Mouse (Mus musculus) intestine, embryonic 15.5 days (tissue): Measurements from ENCODE around the gene Kpna3. TPM values are rescaled to one million over a fixed set of nuclear protein-coding genes. Genes with fewer than 3 reads are reported as not detected.
A peak's percentile ranks its signal among the peaks of the same experiment; 100 is the strongest.

ENCODE experiments used
- ATAC-seq: fragments of 200-750 bp; cut with Nextera tagmentation; 2 replicates; pipeline ENCODE4 v1.8.0; 2017; ENCODE audit warnings: moderate TSS enrichment, moderate library complexity
- H3K27ac ChIP-seq: fragments of 300-500 bp; sonication (generic); 2 replicates; pipeline ENCODE4 v1.5.1; 2015; ENCODE audit warnings: mild to moderate bottlenecking, inconsistent platforms
- H3K27me3 ChIP-seq: fragments of 300-500 bp; sonication (generic); replicated peaks from 2 replicates; pipeline ENCODE4 v1.6.1; 2015; ENCODE audit warnings: inconsistent platforms
- H3K36me3 ChIP-seq: fragments of 300-500 bp; sonication (generic); 2 replicates; pipeline ENCODE4 v1.6.1; 2015; ENCODE audit warnings: inconsistent platforms
- H3K4me1 ChIP-seq: fragments of 300-500 bp; sonication (generic); replicated peaks from 2 replicates; pipeline ENCODE4 v1.6.1; 2015; ENCODE audit warnings: inconsistent platforms
- H3K4me2 ChIP-seq: fragments of 300-500 bp; sonication (generic); replicated peaks from 2 replicates; pipeline ENCODE4 v1.6.1; 2015; ENCODE audit warnings: mild to moderate bottlenecking, inconsistent platforms
- H3K4me3 ChIP-seq: fragments of 300-500 bp; sonication (generic); replicated peaks from 2 replicates; pipeline ENCODE4 v1.5.1; 2015; ENCODE audit warnings: inconsistent platforms
- H3K9ac ChIP-seq: fragments of 300-500 bp; sonication (generic); 2 replicates; pipeline ENCODE4 v1.6.1; 2015; ENCODE audit warnings: inconsistent platforms
- H3K9me3 ChIP-seq: fragments of 300-500 bp; sonication (generic); 2 replicates; pipeline ENCODE4 v1.6.1; 2016; ENCODE audit warnings: inconsistent platforms
- WGBS: fragments of 180-500 bp; shearing (Covaris S2); methylation state at CpG from one replicate; pipeline ENCODE4 v1.1.7; 2015; 5-methylcytosine and 5-hydroxymethylcytosine counted together
- polyA plus RNA-seq: library from polyadenylated mRNA; unstranded; fragments of >200 nt; fragmentation: Nextera tagmentation; extraction: Ambion mirVana; gene quantifications from 2 replicates; pipeline ENCODE4 v1.2.1, GENCODE M21; 2015

The Kpna3 gene
- polyA plus RNA-seq, 1 experiment from 2014 or later: 47.1 TPM

DNA sequence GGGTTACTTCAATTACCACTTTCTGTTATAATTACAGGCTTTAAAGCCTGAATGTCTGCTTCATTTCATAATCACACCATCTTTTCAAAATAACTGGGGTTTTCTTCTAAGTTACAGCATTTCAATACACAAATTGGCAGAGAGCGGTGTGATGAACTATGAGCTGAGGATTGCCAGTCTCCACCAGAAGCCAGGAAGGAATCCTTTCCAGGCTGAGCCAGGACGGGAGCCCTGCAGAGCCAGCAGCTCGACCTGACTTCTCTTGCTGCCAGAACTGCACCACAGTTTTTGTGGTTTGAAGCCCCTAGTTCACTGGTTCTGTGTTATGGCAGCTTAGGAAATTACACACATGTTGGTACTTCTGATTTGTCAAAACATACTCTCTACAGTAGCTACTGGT, 75.0 kb downstream of the Kpna3 start:
- 84% methylated on average over 3 of the region's 3 CpGs for WGBS
- ATAC-seq: no peak
- no peak overlapping the region for H3K27ac ChIP-seq

DNA sequence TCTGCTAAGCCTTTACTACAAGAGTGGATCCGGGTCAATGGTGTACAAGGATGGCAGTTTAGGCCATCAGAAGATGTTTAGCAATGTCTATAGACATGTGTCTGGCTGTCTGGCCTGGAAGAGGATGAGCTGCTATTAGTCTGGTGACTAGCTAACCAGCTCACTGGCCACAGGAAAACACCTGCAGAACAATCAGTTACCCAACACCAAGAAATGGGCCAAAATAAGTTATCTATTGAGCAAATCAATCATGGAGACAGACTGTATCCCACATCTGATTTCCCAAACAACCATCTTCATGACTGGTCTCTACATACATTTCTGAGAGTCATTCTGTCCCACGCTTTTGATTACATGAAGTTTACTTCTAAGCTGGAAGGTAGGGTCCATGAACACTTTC, 75.9 kb downstream of the Kpna3 start:
- Histone ChIP-seq H3K27ac (no peak overlapping the region), H3K9me3 (no peaks in the 10 kb centered on the region), H3K4me2 (no peak overlapping the region), H3K9ac (no peak overlapping the region), H3K27me3 (no peaks in the 10 kb centered on the region), H3K4me3 (no peak overlapping the region), H3K4me1 (peaks cover 5% of the 10 kb centered on the region), H3K36me3 (peaks cover 5% of the 10 kb centered on the region; the same call in 1 of the 2 replicates)
- no peak for ATAC-seq
- 90% methylated on average over 2 of the region's 2 CpGs for WGBS

More for the DNA sequence above, 75.0 kb downstream of the Kpna3 start:
- H3K4me2 ChIP-seq: no peak overlapping the region
- H3K27me3 ChIP-seq: no peaks in the 10 kb centered on the region
- H3K36me3 ChIP-seq: peaks cover 5% of the 10 kb centered on the region; the same call in 1 of the 2 replicates
- no peaks in the 10 kb centered on the region for H3K9me3 ChIP-seq
- peaks cover 5% of the 10 kb centered on the region for H3K4me1 ChIP-seq
- H3K4me3 ChIP-seq: no peak overlapping the region
- no peak overlapping the region for H3K9ac ChIP-seq

DNA sequence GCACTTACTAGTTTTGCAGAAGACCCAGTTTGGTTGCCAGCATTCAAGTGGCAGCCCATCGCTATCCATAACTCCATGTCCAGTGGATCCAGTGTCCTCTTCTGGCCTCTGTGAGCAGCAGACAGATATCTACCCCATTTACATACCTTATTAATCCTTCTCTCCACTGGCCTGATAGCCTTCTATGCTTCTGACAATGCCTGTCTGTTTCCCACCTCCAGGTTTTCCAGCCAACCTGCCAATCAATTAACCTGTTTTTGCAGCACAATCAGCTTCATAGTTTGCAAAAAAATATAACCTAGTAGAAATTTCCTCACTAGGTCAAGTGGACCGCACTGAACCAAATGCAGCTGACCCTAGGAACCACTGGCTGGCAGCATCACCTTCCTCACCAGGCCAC, 77.4 kb downstream of the Kpna3 start:
- Histone ChIP-seq H3K4me3 (no peak overlapping the region), H3K27ac (no peak overlapping the region), H3K9me3 (no peaks in the 10 kb centered on the region), H3K9ac (no peak overlapping the region), H3K4me2 (no peak overlapping the region), H3K4me1 (peaks cover 5% of the 10 kb centered on the region), H3K36me3 (peaks cover 3% of the 10 kb centered on the region; the same call in 1 of the 2 replicates), H3K27me3 (no peaks in the 10 kb centered on the region)
- no peak for ATAC-seq
- 94% methylated on average over 2 of the region's 2 CpGs for WGBS

DNA sequence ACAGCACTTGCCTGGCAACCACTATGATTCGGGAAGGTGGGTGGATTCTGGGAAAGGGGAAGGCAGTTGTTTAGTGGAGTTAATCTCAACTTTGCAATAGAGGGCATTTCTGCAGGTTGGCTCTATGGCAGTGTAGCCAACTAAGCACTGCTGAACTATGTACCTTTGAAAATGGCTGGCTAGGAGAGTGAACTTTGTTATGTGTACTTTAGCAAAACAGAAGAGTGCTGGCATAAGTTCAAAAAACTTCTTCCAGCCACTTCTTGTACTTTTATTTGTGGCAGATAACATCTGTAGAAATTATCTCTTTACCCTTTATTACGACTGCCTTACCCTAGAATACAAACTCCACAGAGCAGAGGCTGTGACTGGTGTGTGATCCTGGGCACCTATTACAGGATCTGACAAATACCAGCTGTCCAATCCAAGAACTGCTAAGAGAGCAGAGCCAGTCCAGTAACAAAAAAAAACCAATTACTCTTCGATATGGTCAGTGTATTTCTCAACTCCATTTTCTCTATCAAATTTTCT, 78.6 kb downstream of the Kpna3 start:
- peak; percentile 52 for ATAC-seq
- no peaks in the 10 kb centered on the region for H3K36me3 ChIP-seq
- no peak overlapping the region for H3K9ac ChIP-seq
- H3K4me2 ChIP-seq: peak overlapping the region; percentile 67
- WGBS: 38% methylated on average over 3 of the region's 3 CpGs
- H3K4me1 ChIP-seq: peaks cover 5% of the 10 kb centered on the region
- H3K27me3 ChIP-seq: no peaks in the 10 kb centered on the region
- no peaks in the 10 kb centered on the region for H3K9me3 ChIP-seq
- peak overlapping the region; percentile 70; the same call in 1 of the 2 replicates for H3K4me3 ChIP-seq
- H3K27ac ChIP-seq: peak overlapping the region; percentile 86

DNA sequence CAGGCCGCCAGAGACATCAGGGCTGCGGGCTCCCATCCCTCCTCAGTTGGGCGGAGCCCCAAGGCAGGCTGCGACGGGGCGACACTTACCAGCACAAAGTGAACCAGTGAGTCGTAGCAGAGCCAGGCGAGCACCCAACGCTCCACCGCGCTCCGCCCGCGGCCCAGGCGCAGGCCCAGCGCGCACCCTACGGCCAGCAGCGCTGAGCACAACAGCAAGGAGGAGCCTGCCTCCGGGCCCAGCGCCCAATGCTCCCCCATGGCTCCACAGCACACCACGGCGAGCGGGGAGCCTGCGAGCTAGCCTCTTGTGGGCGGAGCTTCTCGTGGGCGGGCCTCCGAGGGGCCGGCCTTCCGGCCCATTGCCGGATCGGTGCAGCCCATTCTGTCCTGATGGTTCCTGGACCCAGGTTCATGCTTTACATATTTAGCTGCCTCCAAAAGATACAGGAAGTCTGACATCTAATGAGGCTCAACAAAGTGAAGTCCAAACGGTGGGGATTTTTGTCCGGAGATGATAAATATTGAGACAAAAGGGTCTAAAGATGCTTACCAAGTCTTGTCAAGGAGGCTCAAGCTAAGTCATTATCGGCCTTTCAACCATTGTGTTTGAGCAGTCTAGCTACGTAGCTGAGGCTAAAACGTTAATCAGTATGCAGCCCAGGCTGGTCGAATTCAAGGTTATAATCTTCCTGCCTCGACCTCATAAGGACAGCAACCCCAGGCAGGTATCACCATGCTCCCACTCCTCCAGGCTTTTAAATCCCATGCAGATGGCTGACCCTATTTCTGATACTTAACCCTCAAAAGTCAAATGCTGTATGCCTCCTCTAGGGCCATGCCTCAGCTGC, 79.3 kb downstream of the Kpna3 start, which contains the start of gene Ebpl:
Gene Ebpl (minus strand): TSS at position 309 of the 850 bp plus-strand sequence.
- no peaks in the 10 kb centered on the region for H3K27me3 ChIP-seq
- H3K9ac ChIP-seq: peak within 1 kb of the TSS; percentile 80
- 2% methylated on average over 40 of the region's 40 CpGs for WGBS
- peak within 1 kb of the TSS; percentile 67 for H3K4me2 ChIP-seq
- peak within 1 kb of the TSS; percentile 86 for H3K27ac ChIP-seq
- no peaks in the 10 kb centered on the region for H3K9me3 ChIP-seq
- no peaks in the 10 kb centered on the region for H3K36me3 ChIP-seq
- peak within 1 kb of the TSS; percentile 70 for H3K4me3 ChIP-seq
- peaks cover 5% of the 10 kb centered on the region for H3K4me1 ChIP-seq
- peak; percentile 97 for ATAC-seq

DNA sequence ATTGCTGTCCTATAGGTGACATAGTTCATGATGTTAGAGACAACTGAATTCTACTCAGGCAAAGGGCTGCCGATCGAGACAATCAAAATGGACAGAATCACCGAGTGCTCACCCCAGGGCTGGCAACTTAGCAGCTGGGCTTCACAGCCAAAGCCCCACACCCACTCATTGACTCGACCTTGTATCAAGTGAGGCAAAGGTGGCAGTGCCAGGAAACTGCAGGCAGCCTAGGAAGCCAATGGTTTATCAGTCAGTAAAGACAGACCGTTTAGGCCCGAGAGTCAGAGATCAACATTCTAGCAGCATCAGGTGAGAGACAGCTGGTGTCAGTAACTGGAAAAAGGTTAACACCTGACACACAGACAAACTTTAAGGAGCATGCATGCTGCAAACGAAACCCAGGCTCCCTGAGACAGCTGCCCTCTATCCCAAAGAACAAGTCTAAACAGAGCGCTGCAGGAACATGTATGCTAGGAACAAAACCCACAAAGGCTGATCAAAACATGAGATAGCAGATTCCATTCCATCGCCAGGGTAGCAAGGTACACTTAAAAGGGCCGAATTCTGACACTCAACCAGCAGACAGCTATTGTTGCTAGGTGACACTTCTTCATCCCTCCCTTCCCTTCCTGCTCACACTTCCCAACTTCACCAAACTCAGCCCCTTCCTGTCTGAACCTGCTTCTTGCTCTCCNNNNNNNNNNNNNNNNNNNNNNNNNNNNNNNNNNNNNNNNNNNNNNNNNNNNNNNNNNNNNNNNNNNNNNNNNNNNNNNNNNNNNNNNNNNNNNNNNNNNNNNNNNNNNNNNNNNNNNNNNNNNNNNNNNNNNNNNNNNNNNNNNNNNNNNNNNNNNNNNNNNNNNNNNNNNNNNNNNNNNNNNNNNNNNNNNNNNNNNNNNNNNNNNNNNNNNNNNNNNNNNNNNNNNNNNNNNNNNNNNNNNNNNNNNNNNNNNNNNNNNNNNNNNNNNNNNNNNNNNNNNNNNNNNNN, 85.1 kb downstream of the Kpna3 start:
- Histone ChIP-seq H3K27me3 (no peaks in the 10 kb centered on the region), H3K4me1 (no peaks in the 10 kb centered on the region), H3K4me2 (no peak overlapping the region), H3K27ac (no peak overlapping the region), H3K4me3 (no peak overlapping the region), H3K9ac (no peak overlapping the region), H3K9me3 (no peaks in the 10 kb centered on the region), H3K36me3 (no peaks in the 10 kb centered on the region)
- WGBS: 64% methylated on average over 10 of the region's 10 CpGs
- no peak for ATAC-seq

DNA sequence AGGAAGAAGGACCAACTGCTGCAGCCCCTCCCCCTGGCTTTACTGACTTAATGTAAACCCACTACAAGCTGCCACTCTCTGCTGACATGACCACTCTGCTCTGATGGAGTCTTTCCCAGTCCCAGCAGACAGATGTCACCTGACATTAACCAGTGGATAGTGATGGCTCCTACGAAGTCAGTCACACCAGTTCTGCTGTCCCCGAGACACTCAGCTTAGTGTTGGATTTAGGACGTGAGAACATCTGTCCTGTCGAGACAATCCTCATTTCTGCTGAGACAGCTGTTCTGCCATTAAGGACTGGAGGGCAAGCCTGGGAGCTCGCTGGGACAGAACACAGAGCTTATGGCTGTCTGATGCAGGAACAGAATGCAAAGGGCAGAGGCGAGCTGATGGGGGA, 88.9 kb downstream of the Kpna3 start:
- Histone ChIP-seq H3K9ac (no peak overlapping the region), H3K36me3 (no peaks in the 10 kb centered on the region), H3K27me3 (no peaks in the 10 kb centered on the region), H3K27ac (no peak overlapping the region), H3K9me3 (no peaks in the 10 kb centered on the region), H3K4me1 (no peaks in the 10 kb centered on the region), H3K4me2 (no peak overlapping the region), H3K4me3 (no peak overlapping the region)
- ATAC-seq: no peak
- WGBS: 51% methylated on average over 6 of the region's 6 CpGs

DNA sequence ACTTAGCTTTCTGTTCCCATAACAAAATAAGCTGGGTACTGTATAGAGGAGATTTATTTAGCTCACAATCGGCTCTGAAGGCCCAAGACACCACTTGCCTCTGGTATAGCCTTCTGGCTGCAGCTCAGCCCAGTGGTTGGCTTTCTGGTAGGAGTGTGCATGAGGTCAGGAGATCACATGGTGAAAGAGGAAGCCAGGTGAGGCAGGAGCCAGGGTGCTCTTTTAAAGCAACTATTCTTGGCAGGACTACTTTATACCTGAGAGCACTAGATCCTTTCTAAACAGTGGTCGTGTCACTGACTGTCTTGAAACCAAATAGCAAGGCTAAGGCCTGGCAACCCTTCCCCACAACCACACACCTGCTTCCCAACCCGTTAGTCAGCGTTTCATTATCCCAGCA, 89.8 kb downstream of the Kpna3 start:
- WGBS: 92% methylated on average over 4 of the region's 4 CpGs
- no peak overlapping the region for H3K27ac ChIP-seq
- ATAC-seq: no peak

DNA sequence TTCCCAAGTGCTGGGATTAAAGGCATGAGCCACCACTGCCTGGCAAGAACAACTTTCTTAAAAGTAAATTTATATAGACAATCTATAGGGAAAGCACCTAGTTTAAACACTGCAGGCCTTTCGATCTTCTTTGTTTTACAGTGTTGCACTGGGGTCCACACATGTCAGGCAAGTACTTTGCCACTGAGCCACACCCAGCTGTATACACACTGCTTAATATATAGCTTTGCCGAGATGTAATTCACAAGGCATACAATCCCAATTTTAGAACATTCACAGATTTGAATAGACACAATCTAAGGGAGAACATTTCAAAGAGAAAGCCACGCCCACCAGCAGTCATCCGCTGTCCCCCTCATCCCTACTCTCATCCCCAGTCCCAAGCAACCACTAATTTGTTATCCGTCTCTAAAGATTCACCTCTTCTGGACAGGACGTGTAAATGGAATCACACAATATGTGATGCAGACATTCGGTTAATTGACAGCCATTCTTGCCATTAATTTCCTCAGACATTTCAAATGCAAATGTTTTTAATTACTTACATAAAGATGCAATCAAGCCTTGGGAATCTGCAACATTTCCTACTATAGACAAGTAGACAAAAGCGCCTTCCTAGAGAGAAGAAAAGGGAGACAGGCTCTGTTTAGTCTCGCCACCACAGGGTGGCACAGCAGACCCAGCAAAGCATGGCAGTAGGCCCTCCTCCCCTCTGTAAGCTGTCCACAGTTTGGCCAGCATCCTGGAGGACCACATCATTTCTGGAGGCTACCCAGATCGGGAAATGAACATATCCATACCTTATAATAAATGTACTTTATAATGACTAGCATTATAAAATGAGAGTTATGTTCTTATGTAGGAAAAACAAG, 92.6 kb downstream of the Kpna3 start:
- Histone ChIP-seq H3K9me3 (no peaks in the 10 kb centered on the region), H3K4me1 (no peaks in the 10 kb centered on the region), H3K27me3 (no peaks in the 10 kb centered on the region), H3K36me3 (no peaks in the 10 kb centered on the region), H3K4me3 (no peak overlapping the region), H3K9ac (no peak overlapping the region), H3K27ac (no peak overlapping the region), H3K4me2 (no peak overlapping the region)
- no peak for ATAC-seq
- 85% methylated on average over 10 of the region's 10 CpGs for WGBS

More for the DNA sequence above, 89.8 kb downstream of the Kpna3 start:
- no peaks in the 10 kb centered on the region for H3K4me1 ChIP-seq
- no peak overlapping the region for H3K4me2 ChIP-seq
- H3K36me3 ChIP-seq: no peaks in the 10 kb centered on the region
- H3K27me3 ChIP-seq: no peaks in the 10 kb centered on the region
- no peak overlapping the region for H3K4me3 ChIP-seq
- H3K9ac ChIP-seq: no peak overlapping the region
- no peaks in the 10 kb centered on the region for H3K9me3 ChIP-seq

DNA sequence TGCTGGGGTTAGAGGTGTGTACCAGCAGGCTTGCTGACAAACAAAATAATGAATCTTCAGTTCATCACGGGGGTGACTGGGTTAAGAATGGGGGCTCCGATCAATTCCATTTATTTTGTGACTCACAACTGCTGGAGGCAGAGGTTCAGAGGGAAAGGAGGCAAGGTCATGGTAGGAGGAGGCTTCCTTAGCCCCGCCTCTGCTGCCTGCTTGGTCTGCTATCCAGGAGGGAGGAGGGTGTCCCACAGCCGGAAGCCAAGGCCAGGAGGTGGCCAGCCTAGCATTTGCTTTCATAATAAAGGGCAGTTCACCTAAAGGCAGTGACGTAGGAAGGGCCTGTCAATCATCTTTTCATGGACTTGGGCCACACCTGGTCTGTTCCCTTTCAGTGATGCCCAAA, 95.1 kb downstream of the Kpna3 start:
- Histone ChIP-seq H3K36me3 (no peaks in the 10 kb centered on the region), H3K4me3 (no peak overlapping the region), H3K9ac (no peak overlapping the region), H3K4me2 (no peak overlapping the region), H3K27ac (no peak overlapping the region), H3K27me3 (no peaks in the 10 kb centered on the region), H3K4me1 (no peaks in the 10 kb centered on the region), H3K9me3 (no peaks in the 10 kb centered on the region)
- no peak for ATAC-seq
- 70% methylated on average over 5 of the region's 5 CpGs for whole genome bisulfite sequencing

DNA sequence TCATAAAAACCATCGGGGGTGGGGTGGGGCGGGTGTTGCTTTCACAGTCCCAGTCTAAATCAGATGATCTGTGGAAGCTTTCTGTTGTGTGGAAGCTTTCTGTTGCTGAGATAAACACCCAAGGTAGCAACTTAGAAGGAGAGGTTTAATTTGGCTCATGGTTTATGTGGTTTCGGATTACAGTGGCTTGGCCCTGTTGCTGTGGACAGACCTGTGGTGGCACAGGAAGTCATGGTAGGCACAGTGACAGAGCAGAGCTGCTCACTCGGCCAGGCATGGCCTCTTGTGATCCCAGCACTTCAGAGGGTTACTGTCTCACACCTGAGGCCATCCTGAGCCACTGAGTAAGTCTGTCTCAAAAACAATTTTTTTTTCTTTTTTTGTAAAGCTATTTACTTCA, 100.3 kb downstream of the Kpna3 start:
- ATAC-seq: no peak
- no peak overlapping the region for H3K4me3 ChIP-seq
- H3K9ac ChIP-seq: no peak overlapping the region
- H3K4me2 ChIP-seq: no peak overlapping the region
- H3K9me3 ChIP-seq: no peaks in the 10 kb centered on the region
- no peaks in the 10 kb centered on the region for H3K27me3 ChIP-seq
- 78% methylated on average over 4 of the region's 4 CpGs for WGBS
- H3K4me1 ChIP-seq: no peaks in the 10 kb centered on the region
- no peaks in the 10 kb centered on the region for H3K36me3 ChIP-seq
- no peak overlapping the region for H3K27ac ChIP-seq
